Mouse (Mus musculus) hindbrain, embryonic 16.5 days (tissue): ENCODE data around the gene Atf7. TPM values are rescaled to one million over a fixed set of nuclear protein-coding genes. Genes with fewer than 3 reads are reported as not detected.

ENCODE experiments used
- ATAC-seq: fragments of 200-750 bp; cut with Nextera tagmentation; 2 replicates; pipeline ENCODE4 v1.8.0; 2017; ENCODE audit warnings: moderate TSS enrichment, moderate library complexity
- H3K27ac ChIP-seq: fragments of 300-500 bp; sonication (generic); 2 replicates; pipeline ENCODE4 v1.5.1; 2014; ENCODE audit warnings: low read depth, mild to moderate bottlenecking, control low read depth, low read length, moderate library complexity
- H3K27me3 ChIP-seq: fragments of 300-500 bp; sonication (generic); replicated peaks from 2 replicates; pipeline ENCODE4 v1.6.1; 2014; ENCODE audit warnings: low read length; ENCODE audit not compliant: control insufficient read depth, insufficient read depth
- H3K36me3 ChIP-seq: fragments of 300-500 bp; sonication (generic); 2 replicates; pipeline ENCODE4 v1.6.1; 2014; ENCODE audit warnings: mild to moderate bottlenecking, low read length, moderate library complexity, mixed read lengths; ENCODE audit not compliant: control insufficient read depth, insufficient read depth
- H3K4me1 ChIP-seq: fragments of 300-500 bp; sonication (generic); 2 replicates; pipeline ENCODE4 v1.6.1; 2014; ENCODE audit warnings: low read depth, low read length; ENCODE audit not compliant: control insufficient read depth, insufficient read depth
- H3K4me2 ChIP-seq: fragments of 300-500 bp; sonication (generic); 2 replicates; pipeline ENCODE4 v1.6.1; 2014; ENCODE audit warnings: mild to moderate bottlenecking, low read length, control low read depth, moderate library complexity
- H3K4me3 ChIP-seq: fragments of 300-500 bp; sonication (generic); 2 replicates; pipeline ENCODE4 v1.5.1; 2014; ENCODE audit warnings: mild to moderate bottlenecking, low read length, control low read depth, moderate library complexity
- H3K9ac ChIP-seq: fragments of 300-500 bp; sonication (generic); 2 replicates; pipeline ENCODE4 v1.6.1; 2014; ENCODE audit warnings: low read depth, mild to moderate bottlenecking, control low read depth, low read length, moderate library complexity
- H3K9me3 ChIP-seq: fragments of 300-500 bp; sonication (generic); 2 replicates; pipeline ENCODE4 v1.6.1; 2014; ENCODE audit warnings: mild to moderate bottlenecking, low read length, moderate library complexity; ENCODE audit not compliant: control insufficient read depth
- whole genome bisulfite sequencing: fragments of 180-500 bp; shearing (Covaris S2); extraction: QIAGEN DNeasy Blood & Tissue Kit; methylation state at CpG from one replicate; pipeline ENCODE4 v1.1.7; 2014; 5-methylcytosine and 5-hydroxymethylcytosine counted together
- polyA plus RNA-seq: library from polyadenylated mRNA; unstranded; fragments of >200 nt; fragmentation: Nextera tagmentation; extraction: Ambion mirVana; gene quantifications from 2 replicates; pipeline ENCODE4 v1.2.1, GENCODE M21; 2015

The Atf7 gene
- polyA plus RNA-seq, 1 experiment from 2014 or later: 16.5 TPM

DNA sequence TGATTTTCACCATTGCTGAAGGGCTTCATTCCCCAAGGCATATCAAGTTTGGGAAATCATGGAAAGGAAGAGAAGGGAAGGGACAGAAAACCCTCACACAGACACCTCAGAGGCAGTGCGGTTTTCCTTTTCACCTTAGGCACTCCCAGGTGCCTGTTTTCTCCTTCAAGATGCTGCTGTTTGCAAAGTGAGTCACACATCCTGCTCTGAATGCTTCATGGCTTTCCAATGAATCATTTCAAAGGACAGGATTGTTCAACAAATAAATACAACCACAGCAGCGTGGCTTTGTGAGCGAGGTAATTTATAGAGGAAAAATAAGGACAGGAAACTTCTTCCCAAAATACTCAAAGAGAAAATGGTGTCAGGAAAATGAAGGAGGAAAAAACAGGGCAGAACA lies 53.2 kb downstream of the Atf7 start:
- ATAC-seq: no peak
- H3K36me3 ChIP-seq: no peaks in the 10 kb centered on the region
- 84% methylated on average over 3 of the region's 3 CpGs for WGBS

DNA sequence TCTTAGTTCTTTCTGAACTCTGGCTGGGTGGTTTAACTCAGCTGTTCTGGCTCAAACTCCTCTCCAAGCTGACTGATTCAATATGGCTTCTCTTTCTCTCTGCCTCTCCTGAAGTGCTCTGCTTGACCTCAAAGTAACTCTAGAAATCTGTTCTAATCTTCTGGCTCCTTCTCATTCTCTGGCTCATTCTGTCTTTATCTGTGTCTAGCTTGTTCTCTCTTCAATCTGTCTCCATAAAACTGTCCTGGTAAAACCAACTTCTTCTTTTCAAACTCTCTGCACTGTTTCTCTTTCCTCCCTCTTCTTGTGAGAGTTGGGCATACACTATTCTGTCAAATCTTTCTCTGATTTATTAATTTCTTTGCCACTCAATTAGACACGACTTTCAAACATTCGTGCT lies 57.4 kb downstream of the Atf7 start:
- no peak for ATAC-seq

More for the DNA sequence above, 53.2 kb downstream of the Atf7 start:
- no peak overlapping the region; the same call in 1 of the 2 replicates for H3K27ac ChIP-seq
- H3K9me3 ChIP-seq: no peaks in the 10 kb centered on the region
- H3K4me3 ChIP-seq: no peak overlapping the region
- no peak overlapping the region for H3K4me2 ChIP-seq
- H3K4me1 ChIP-seq: no peaks in the 10 kb centered on the region; the same call in 1 of the 2 replicates
- H3K27me3 ChIP-seq: no peaks in the 10 kb centered on the region
- H3K9ac ChIP-seq: no peak overlapping the region

DNA sequence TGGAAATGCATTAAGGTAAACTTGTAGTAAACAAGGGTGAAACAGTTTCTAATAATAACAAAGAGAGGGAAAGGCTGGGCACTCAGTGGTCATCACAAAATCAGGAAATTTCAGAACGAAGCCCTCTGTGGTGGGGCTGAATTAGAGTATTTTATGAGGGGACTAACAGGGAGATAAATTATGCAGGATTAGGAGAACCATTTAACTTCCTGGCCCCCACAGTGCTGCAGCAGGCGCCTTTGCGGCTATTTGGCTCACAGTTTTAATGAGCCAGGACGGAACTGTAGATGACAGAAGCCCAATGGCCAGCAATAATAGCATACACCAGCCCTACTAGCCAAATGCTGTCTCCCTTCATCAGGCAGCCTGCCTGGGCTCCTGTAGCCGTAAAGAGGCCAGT lies 61.6 kb downstream of the Atf7 start:
- WGBS: 81% methylated on average over 5 of the region's 5 CpGs
- H3K27me3 ChIP-seq: no peaks in the 10 kb centered on the region
- no peak overlapping the region for H3K4me3 ChIP-seq
- H3K36me3 ChIP-seq: no peaks in the 10 kb centered on the region
- H3K9ac ChIP-seq: no peak overlapping the region
- H3K27ac ChIP-seq: no peak overlapping the region
- H3K4me1 ChIP-seq: no peaks in the 10 kb centered on the region
- no peak overlapping the region for H3K4me2 ChIP-seq
- no peaks in the 10 kb centered on the region for H3K9me3 ChIP-seq
- no peak for ATAC-seq

More for the DNA sequence above, 57.4 kb downstream of the Atf7 start:
- Histone ChIP-seq H3K4me3 (no peak overlapping the region), H3K27me3 (no peaks in the 10 kb centered on the region), H3K27ac (no peak overlapping the region), H3K9ac (no peak overlapping the region), H3K36me3 (no peaks in the 10 kb centered on the region), H3K9me3 (no peaks in the 10 kb centered on the region), H3K4me1 (no peaks in the 10 kb centered on the region), H3K4me2 (no peak overlapping the region)
- WGBS: 90% methylated on average over 2 of the region's 2 CpGs

DNA sequence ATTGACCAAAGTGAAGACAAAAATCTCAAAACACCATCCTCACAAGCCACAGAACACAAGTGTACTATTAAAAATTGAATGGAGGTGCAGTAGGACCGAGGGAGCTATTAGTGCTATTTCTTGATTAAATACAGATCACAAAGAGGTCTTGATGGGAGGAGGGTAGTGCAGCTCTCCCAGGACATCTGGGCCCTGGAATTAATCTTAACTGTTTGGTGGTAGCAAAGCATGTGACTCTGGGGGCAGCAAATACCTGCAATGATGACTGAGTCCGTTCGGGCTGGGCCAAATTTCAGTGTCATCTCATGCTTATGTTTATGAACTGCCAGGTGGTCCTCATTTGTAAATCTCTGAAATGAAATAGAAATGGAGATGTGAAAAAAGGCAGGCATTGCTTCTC lies 62.2 kb downstream of the Atf7 start:
- ATAC-seq: no peak
- Histone ChIP-seq H3K4me3 (no peak overlapping the region), H3K9ac (no peak overlapping the region), H3K4me1 (no peaks in the 10 kb centered on the region), H3K36me3 (no peaks in the 10 kb centered on the region), H3K27me3 (no peaks in the 10 kb centered on the region), H3K27ac (no peak overlapping the region), H3K4me2 (no peak overlapping the region), H3K9me3 (no peaks in the 10 kb centered on the region)
- 81% methylated on average over 3 of the region's 3 CpGs for WGBS

DNA sequence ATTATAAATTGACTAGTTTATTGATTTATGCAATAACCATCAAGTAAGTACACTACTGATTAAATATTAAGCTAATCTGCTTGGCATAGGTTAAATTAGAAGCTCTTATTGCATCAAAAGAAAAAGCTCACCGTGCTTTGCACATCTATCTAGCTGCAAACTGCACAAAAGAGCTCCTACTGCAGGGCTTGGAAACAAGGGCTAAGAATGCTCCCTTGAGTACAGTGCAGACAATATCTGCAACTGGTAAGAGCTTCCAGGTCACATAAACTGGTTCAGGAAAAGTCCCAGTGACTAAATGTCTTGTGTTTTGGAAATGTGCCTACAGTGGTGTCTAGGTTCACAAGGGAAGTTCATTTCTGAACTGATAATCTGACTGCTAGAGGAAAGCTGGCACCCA lies 62.8 kb downstream of the Atf7 start:
- Histone ChIP-seq H3K9me3 (no peaks in the 10 kb centered on the region), H3K4me3 (no peak overlapping the region), H3K4me1 (no peaks in the 10 kb centered on the region), H3K27me3 (no peaks in the 10 kb centered on the region), H3K27ac (0 out of 2 replicates have a peak overlapping the region, but pooled peaks have one; percentile 36), H3K9ac (no peak overlapping the region), H3K4me2 (no peak overlapping the region), H3K36me3 (no peaks in the 10 kb centered on the region)
- 90% methylated on average over 1 of the region's 1 CpGs for WGBS
- ATAC-seq: no peak

DNA sequence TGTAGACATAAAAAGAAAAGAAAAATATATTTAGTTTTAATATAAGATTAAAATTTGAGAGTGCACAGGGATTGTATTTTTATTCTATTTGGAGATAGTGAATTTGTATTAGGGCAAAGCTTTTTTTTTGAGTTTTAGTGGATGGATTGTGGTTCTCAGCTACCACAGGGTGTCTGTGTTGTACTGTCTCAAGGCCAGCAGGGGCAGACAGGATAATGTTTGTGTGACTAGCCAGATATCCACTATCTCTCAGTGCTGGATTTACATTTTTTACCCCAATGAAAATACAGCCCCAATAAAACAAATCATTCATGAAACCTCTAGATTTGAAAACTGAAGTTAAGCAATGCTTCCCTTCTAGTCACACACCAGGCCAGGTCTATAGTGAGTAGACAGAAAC lies 67.7 kb downstream of the Atf7 start:
- no peak for ATAC-seq
- Histone ChIP-seq H3K27ac (no peak overlapping the region), H3K4me2 (no peak overlapping the region)

DNA sequence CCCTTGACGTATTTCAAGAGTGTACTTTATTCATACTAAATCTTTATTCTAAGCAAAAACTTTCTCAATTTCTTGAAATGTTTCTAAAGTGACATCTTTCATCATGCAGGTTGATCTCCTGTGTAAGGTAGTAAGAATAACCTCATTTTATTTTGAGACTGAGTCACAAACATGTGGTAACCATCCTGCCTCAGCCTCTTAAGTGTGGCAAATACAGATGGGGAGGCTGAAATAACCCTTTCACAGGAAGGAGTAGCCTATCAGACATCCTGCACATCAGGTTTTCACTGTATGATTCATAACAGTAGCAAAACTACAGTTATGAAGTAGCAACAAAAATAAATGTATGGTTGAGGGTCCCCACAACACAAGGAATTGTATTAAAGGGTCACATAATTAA lies 69.7 kb downstream of the Atf7 start:
- no peak overlapping the region for H3K9ac ChIP-seq
- 100% methylated on average over 1 of the region's 1 CpGs for WGBS
- no peak overlapping the region for H3K4me3 ChIP-seq
- no peaks in the 10 kb centered on the region for H3K4me1 ChIP-seq
- no peak overlapping the region for H3K27ac ChIP-seq
- H3K4me2 ChIP-seq: no peak overlapping the region
- peaks cover 21% of the 10 kb centered on the region for H3K36me3 ChIP-seq
- H3K9me3 ChIP-seq: no peaks in the 10 kb centered on the region
- no peak for ATAC-seq
- H3K27me3 ChIP-seq: no peaks in the 10 kb centered on the region

More for the DNA sequence above, 67.7 kb downstream of the Atf7 start:
- Histone ChIP-seq H3K9me3 (no peaks in the 10 kb centered on the region), H3K4me1 (no peaks in the 10 kb centered on the region), H3K4me3 (no peak overlapping the region), H3K27me3 (no peaks in the 10 kb centered on the region), H3K36me3 (peaks cover 15% of the 10 kb centered on the region), H3K9ac (no peak overlapping the region)

DNA sequence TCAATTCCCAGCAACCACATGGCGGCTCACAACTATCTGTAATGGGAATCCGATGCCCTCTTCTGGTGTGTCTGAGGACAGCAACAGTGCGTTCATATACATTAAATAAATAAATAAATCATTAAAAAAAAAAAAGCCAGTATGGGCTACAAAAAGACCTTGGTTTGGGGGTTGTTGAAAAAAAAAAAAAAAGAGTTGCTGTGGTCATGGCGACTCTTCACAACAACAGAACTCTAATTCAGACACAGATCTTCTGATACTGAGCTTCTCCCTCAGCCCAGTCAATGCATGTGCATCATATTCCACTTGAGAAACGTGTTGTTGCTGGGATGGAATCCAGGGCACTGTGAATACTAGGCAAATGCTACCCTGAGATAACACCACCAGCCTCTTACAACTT lies 72.7 kb downstream of the Atf7 start:
- no peak overlapping the region for H3K4me3 ChIP-seq
- no peak for ATAC-seq
- no peaks in the 10 kb centered on the region for H3K27me3 ChIP-seq
- peaks cover 23% of the 10 kb centered on the region for H3K36me3 ChIP-seq
- no peak overlapping the region for H3K4me2 ChIP-seq
- H3K4me1 ChIP-seq: no peaks in the 10 kb centered on the region
- no peaks in the 10 kb centered on the region for H3K9me3 ChIP-seq
- H3K27ac ChIP-seq: no peak overlapping the region
- H3K9ac ChIP-seq: no peak overlapping the region
- 96% methylated on average over 5 of the region's 5 CpGs for WGBS

DNA sequence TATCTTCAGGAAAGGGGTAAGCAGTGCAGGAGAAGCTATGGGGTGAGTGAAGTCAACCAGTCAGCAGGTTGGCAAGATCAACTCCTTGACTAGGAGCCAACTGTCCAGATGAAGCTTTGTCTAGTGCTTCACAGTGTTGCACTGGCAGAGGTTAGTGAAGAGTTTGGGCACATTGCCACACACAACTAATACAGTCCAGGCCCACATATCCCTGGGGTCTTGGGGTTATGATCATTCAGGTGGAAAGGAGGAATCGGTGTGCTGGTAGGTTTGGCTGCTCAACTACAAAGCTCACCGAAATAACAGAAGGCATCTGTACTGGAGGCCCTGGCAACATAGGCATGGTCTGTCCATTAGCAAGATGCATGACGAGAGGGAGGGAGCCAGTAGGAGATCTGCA lies 77.8 kb downstream of the Atf7 start:
- Histone ChIP-seq H3K4me1 (peaks cover 5% of the 10 kb centered on the region; the same call in 1 of the 2 replicates), H3K9ac (no peak overlapping the region), H3K9me3 (no peaks in the 10 kb centered on the region), H3K4me3 (no peak overlapping the region), H3K4me2 (no peak overlapping the region), H3K27ac (peak overlapping the region; percentile 69), H3K36me3 (peaks cover 16% of the 10 kb centered on the region; the same call in 1 of the 2 replicates), H3K27me3 (no peaks in the 10 kb centered on the region)
- peak; percentile 85 for ATAC-seq
- 72% methylated on average over 3 of the region's 3 CpGs for WGBS
